Mouse (Mus musculus) small intestine, adult 2 months (tissue): Measurements from ENCODE around the gene Hnrnph3. TPM values are rescaled to one million over a fixed set of nuclear protein-coding genes. Genes with fewer than 3 reads are reported as not detected.
"Not testable (repeated sequence)": the region's sequence is repeated elsewhere in the genome, so short reads cannot be mapped to it uniquely, and the experiment has no call there.

Experiments used
- H3K27ac ChIP-seq: fragments of 200-500 bp; 2 replicates; pipeline ENCODE4 v1.5.1; 2012; ENCODE audit warnings: low read depth, low read length, control low read depth, inconsistent platforms; ENCODE audit not compliant: insufficient read depth
- H3K27me3 ChIP-seq: fragments of 200-500 bp; 2 replicates; pipeline ENCODE4 v1.6.1; 2012; ENCODE audit warnings: mild to moderate bottlenecking, moderate library complexity, low read length, inconsistent platforms; ENCODE audit not compliant: control insufficient read depth, insufficient read depth
- H3K36me3 ChIP-seq: fragments of 200-500 bp; 2 replicates; pipeline ENCODE4 v1.6.1; 2012; ENCODE audit warnings: mild to moderate bottlenecking, low read length, control low read depth, inconsistent platforms; ENCODE audit not compliant: control insufficient read depth, insufficient read depth
- H3K4me1 ChIP-seq: fragments of 200-500 bp; 2 replicates; pipeline ENCODE4 v1.6.1; 2012; ENCODE audit warnings: low read length, inconsistent platforms, mixed read lengths; ENCODE audit not compliant: control insufficient read depth, insufficient read depth, insufficient read length
- H3K4me3 ChIP-seq: fragments of 200-500 bp; 2 replicates; pipeline ENCODE4 v1.5.1; 2012; ENCODE audit warnings: low read depth, mild to moderate bottlenecking, control low read depth, inconsistent platforms, low read length, moderate library complexity
- CTCF ChIP-seq: fragments of 200-500 bp; IDR thresholded peaks from 2 replicates; pipeline ENCODE4 v1.5.1; 2012; ENCODE audit warnings: low read depth, mild to moderate bottlenecking, control low read depth, inconsistent platforms, low read length, moderate library complexity, mixed read lengths; ENCODE audit not compliant: insufficient replicate concordance, insufficient read length; ENCODE audit errors: extremely low read depth
- POLR2A ChIP-seq: fragments of 200-500 bp; IDR thresholded peaks from 2 replicates; pipeline ENCODE4 v1.6.1; 2012; ENCODE audit warnings: low read depth, mild to moderate bottlenecking, control low read depth, inconsistent platforms, low read length, moderate library complexity
- WGBS: fragments of 180-500 bp; shearing (Covaris S2); methylation state at CpG from one replicate; pipeline ENCODE4 v1.1.7; 2018; 5-methylcytosine and 5-hydroxymethylcytosine counted together
- polyA plus RNA-seq: library from polyadenylated mRNA; depleted of rRNA; stranded (reverse); fragments of >200 nt; gene quantifications from 2 replicates; pipeline ENCODE4 v1.2.3, GENCODE M21; 2012

Gene Hnrnph3
- polyA plus RNA-seq, 1 experiment: 9.4 TPM

DNA sequence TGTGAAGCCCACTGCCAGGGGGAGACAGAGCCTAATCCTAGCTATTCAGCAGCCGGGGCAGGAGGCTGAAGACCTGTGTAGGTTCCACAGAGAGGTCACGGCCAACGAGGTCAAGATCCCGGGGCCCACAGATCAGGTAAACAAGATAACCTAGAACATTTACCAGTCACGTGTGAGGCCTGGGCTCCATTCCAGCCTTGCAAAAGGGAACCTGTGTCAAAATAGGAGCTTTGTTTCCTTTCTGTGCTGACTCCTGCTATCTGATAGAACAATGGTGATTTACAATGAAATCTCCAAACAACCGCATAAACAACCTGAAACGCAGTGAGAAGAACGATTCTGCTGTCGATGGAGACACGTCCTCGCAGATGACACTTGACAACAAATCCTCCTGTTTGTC, 36.4 kb upstream of the Hnrnph3 start:
- 15% methylated on average over 11 of the region's 11 CpGs for WGBS
- H3K36me3 ChIP-seq: 0 out of 2 replicates have a peak, but pooled peaks cover under 1% of the 10 kb centered on the region
- peaks cover 30% of the 10 kb centered on the region; the same call in 1 of the 2 replicates for H3K4me1 ChIP-seq
- no peak for TF ChIP-seq POLR2A
- TF ChIP-seq CTCF: no peak
- no peaks in the 10 kb centered on the region for H3K27me3 ChIP-seq
- no peak overlapping the region for H3K4me3 ChIP-seq
- peak overlapping the region; percentile 87 for H3K27ac ChIP-seq

DNA sequence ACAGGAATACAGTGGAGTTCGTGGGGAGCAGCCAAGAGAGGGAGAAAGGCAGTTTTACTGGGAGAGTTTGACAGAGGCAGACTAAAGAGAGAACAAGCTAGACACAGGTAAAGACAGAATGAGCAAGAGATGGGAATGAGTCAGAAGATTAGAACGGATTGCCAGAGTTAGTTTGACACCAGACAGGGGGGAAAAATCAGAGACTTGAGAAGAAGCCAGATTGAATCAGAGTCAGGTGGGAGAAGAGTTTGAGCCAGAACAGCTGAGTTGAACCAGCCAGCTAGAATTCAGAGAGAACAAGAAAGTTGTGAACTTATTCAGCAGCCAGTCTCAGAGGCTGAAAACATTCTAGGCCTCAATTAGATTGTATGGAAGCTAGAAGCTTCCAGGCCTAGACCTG, 35.8 kb upstream of the Hnrnph3 start, which contains the start of gene Pbld1:
Gene Pbld1 (plus strand): TSS at position 301 of the 400 bp plus-strand sequence.
- Histone ChIP-seq H3K4me3 (0 out of 2 replicates have a peak within 1 kb of the TSS, but pooled peaks have one; percentile 14), H3K27ac (peak within 1 kb of the TSS; percentile 87), H3K4me1 (peaks cover 30% of the 10 kb centered on the region; the same call in 1 of the 2 replicates), H3K36me3 (0 out of 2 replicates have a peak, but pooled peaks cover 3% of the 10 kb centered on the region), H3K27me3 (no peaks in the 10 kb centered on the region)
- TF ChIP-seq POLR2A (no peak), CTCF (no peak)
- WGBS: 61% methylated on average over 2 of the region's 2 CpGs

DNA sequence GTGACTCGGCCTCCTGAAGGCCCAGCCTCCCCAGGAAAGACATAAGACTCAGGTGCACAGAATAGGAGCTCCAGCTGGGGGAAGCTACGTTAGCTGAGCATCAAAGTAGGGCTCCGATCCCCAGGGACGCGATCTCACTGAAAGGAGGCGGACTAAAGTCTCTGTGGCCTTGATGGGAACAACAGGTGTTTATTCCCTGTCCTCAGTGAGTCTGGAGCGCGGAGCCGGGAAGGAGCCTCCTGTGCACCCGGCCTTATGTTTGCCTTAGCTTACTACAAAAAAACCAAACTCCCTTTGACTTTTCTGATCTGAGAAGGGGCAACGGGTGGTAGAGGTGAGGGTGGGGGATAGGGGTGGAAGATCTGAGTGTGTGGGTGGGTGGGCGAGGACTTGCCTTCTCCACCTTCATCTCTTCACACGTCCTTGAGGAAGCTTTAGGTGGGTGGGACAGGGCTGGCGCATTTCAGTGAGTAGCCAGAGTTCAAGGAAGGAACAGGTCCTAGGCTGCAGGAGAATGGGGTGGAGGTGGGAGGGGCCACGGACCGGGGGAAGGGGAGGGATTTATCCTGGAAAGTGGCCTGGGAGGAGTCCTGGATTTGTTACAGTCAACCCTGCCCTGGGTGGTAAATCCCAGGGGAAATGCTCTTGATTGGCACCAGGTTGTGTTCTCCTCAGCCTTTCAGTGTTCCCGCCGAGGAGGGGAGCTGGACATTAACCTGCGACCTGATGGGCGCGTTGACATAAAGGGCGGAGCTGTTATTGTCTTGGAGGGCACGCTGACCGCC, 33.1 kb upstream of the Hnrnph3 start:
- H3K27me3 ChIP-seq: no peaks in the 10 kb centered on the region
- H3K27ac ChIP-seq: 0 out of 2 replicates have a peak overlapping the region, but pooled peaks have one; percentile 2
- no peak overlapping the region for H3K4me3 ChIP-seq
- 20% methylated on average over 24 of the region's 24 CpGs for WGBS
- TF ChIP-seq POLR2A (no peak), CTCF (no peak)
- H3K4me1 ChIP-seq: peaks cover 26% of the 10 kb centered on the region; the same call in 1 of the 2 replicates
- H3K36me3 ChIP-seq: peaks cover 11% of the 10 kb centered on the region; the same call in 1 of the 2 replicates

DNA sequence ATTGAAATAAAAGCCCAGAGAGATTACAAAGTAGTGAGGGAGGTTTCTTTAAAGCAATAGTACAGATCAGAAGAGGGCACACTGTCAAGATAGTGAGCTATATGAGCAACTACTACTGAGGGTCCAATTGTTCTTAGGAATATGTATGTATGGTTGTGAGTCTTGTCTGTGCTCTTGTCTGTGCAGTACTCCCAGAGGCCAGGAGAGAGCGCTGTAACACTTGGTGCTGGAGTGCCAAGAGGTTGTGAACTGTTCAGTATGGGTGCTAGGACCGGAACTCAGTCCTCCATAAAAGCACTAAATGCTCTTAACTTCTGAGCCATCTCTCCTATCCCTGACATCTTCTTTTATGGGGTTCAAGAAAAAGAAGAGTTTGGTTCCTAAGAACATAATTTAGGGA, 30.6 kb upstream of the Hnrnph3 start:
- H3K36me3 ChIP-seq: peaks cover 11% of the 10 kb centered on the region; the same call in 1 of the 2 replicates
- WGBS: 83% methylated on average over 2 of the region's 2 CpGs
- TF ChIP-seq CTCF (peak; percentile 18; the same call in 1 of the 2 replicates), POLR2A (no peak)
- peaks cover 20% of the 10 kb centered on the region; the same call in 1 of the 2 replicates for H3K4me1 ChIP-seq
- H3K4me3 ChIP-seq: no peak overlapping the region
- H3K27me3 ChIP-seq: no peaks in the 10 kb centered on the region
- no peak overlapping the region for H3K27ac ChIP-seq

DNA sequence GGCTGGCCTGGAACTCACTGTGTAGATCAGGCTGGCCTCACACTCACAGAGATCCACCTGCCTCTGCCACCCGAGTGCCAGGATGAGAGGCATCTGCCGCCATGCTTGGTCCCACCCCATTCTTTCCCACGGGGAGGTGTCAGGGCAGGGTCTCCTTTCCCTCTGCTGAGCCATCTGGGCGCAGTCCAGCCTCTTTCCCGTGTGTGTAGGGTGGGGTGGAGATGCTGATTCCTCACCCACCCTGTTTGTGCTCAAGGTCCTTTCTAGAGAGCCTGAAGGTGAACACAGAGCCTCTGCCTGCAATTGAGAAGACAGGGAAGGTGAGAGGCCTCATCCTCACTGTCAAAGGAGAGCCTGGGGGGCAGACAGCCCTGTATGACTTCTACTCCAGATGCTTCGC, 30.1 kb upstream of the Hnrnph3 start:
- not testable (repeated sequence) for H3K4me3 ChIP-seq, H3K27me3 ChIP-seq, H3K27ac ChIP-seq
- H3K4me1 ChIP-seq: peaks cover 24% of the 10 kb centered on the region; the same call in 1 of the 2 replicates
- 80% methylated on average over 6 of the region's 6 CpGs for WGBS
- peaks cover 11% of the 10 kb centered on the region; the same call in 1 of the 2 replicates for H3K36me3 ChIP-seq

DNA sequence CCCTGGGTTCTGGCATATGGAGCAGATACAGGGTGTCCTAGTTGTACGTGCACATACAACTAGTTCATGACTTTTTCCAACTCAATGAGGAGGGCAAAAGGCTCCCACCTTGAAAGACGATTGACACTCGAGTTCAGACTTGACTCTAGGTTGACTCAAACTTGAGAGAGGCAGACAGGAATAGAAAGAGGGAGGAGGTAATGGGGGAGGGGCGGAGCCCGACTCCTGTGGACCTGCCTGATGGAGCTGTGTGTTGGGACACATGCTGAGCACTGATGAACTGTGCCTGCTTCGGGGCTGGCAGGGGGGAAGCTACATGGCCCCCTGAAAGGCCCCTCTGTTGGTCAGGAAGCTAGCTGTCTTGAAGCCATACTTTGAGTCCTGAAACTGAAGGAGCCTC, 29.0 kb upstream of the Hnrnph3 start:
- Histone ChIP-seq H3K27ac (no peak overlapping the region), H3K27me3 (no peaks in the 10 kb centered on the region), H3K36me3 (peaks cover 11% of the 10 kb centered on the region; the same call in 1 of the 2 replicates), H3K4me1 (peaks cover 29% of the 10 kb centered on the region; the same call in 1 of the 2 replicates), H3K4me3 (no peak overlapping the region)
- TF ChIP-seq POLR2A (no peak), CTCF (no peak)
- 75% methylated on average over 6 of the region's 6 CpGs for WGBS

GRCm38 (mm10) chr10:63052011-63052410, 28.0 kb upstream of the Hnrnph3 start:
- Histone ChIP-seq H3K4me3 (no peak overlapping the region), H3K27me3 (no peaks in the 10 kb centered on the region), H3K27ac (no peak overlapping the region), H3K36me3 (peaks cover 11% of the 10 kb centered on the region; the same call in 1 of the 2 replicates), H3K4me1 (peaks cover 24% of the 10 kb centered on the region; the same call in 1 of the 2 replicates)
- 66% methylated on average over 6 of the region's 6 CpGs for WGBS
- TF ChIP-seq POLR2A: no peak
- no peak for TF ChIP-seq CTCF
